Mouse (Mus musculus): Measurements from ENCODE around the gene Fbxo11. TPM values are rescaled to one million over a fixed set of nuclear protein-coding genes. Genes with fewer than 3 reads are reported as not detected.
"Not testable (repeated sequence)": the region's sequence is repeated elsewhere in the genome, so short reads cannot be mapped to it uniquely, and the experiment has no call there.

Gene Fbxo11
- total RNA-seq, 1 experiment from 2014 or later, result 65.5 TPM

GRCm38 (mm10) chr17:88067202-88067901 lies 2.3 kb upstream of the Fbxo11 start:
- no peak for DNase-seq

- no peak for DNase-seq
Measured at GRCm38 (mm10) chr17:88066799-88067198, 1.7 kb upstream of the Fbxo11 start.

- DNase-seq, result peak; percentile 91
Measured at GRCm38 (mm10) chr17:88065801-88066646, 933 bp upstream of the Fbxo11 start.

GRCm38 (mm10) chr17:88064347-88065030 lies 602 bp downstream of the Fbxo11 start:
- peak; percentile 69 for DNase-seq

GRCm38 (mm10) chr17:88063980-88064346 lies 1.1 kb downstream of the Fbxo11 start:
- DNase-seq, result peak; percentile 72

- no peak for DNase-seq
Measured at GRCm38 (mm10) chr17:88062860-88063580, 2.1 kb downstream of the Fbxo11 start.

GRCm38 (mm10) chr17:88061942-88062341 lies 3.1 kb downstream of the Fbxo11 start:
- no peak for DNase-seq

- DNase-seq, result no peak
Measured at GRCm38 (mm10) chr17:88058280-88058679, 6.8 kb downstream of the Fbxo11 start.

GRCm38 (mm10) chr17:88057846-88058245 lies 7.2 kb downstream of the Fbxo11 start:
- DNase-seq, result no peak

- DNase-seq, result no peak
Measured at GRCm38 (mm10) chr17:88051679-88052078, 13.4 kb downstream of the Fbxo11 start.

- DNase-seq, result no peak
Measured at GRCm38 (mm10) chr17:88050892-88051291, 14.2 kb downstream of the Fbxo11 start.

- no peak for DNase-seq
Measured at GRCm38 (mm10) chr17:88050318-88050717, 14.8 kb downstream of the Fbxo11 start.

- DNase-seq, result no peak
Measured at GRCm38 (mm10) chr17:88042099-88043086, 22.7 kb downstream of the Fbxo11 start.

- DNase-seq, result no peak
Measured at GRCm38 (mm10) chr17:88040810-88041209, 24.3 kb downstream of the Fbxo11 start.

- DNase-seq, result no peak
Measured at GRCm38 (mm10) chr17:88034418-88034817, 30.7 kb downstream of the Fbxo11 start.

GRCm38 (mm10) chr17:88031755-88032154 lies 33.3 kb downstream of the Fbxo11 start:
- no peak for DNase-seq

- no peak for DNase-seq
Measured at GRCm38 (mm10) chr17:88029194-88029970, 35.7 kb downstream of the Fbxo11 start.

- peak; percentile 13 for DNase-seq
Measured at GRCm38 (mm10) chr17:88025227-88025626, 39.9 kb downstream of the Fbxo11 start.

- DNase-seq, result no peak
Measured at GRCm38 (mm10) chr17:88023924-88024323, 41.2 kb downstream of the Fbxo11 start.

- not testable (repeated sequence) for DNase-seq
Measured at GRCm38 (mm10) chr17:88016027-88016426, 49.1 kb downstream of the Fbxo11 start.

Measured in adrenal gland, postnatal 25 days (tissue).